Mouse (Mus musculus) heart, adult 2 months (tissue): ENCODE results near the gene Cyp4f18. TPM values are rescaled to one million over a fixed set of nuclear protein-coding genes. Genes with fewer than 3 reads are reported as not detected.

Experiments used
- DNase-seq, 2 experiments: peaks; one replicate each; pipeline ENCODE4 v3.0.0; 2021
- H3K27ac ChIP-seq: fragments of 200-600 bp; 2 replicates; pipeline ENCODE4 v1.8.1; 2022
- H3K27me3 ChIP-seq: fragments of 200-500 bp; 2 replicates; pipeline ENCODE4 v1.6.1; 2012; ENCODE audit warnings: mild to moderate bottlenecking, low read length, inconsistent platforms, mixed read lengths; ENCODE audit not compliant: control insufficient read depth, insufficient read depth
- H3K36me3 ChIP-seq: fragments of 200-500 bp; 2 replicates; pipeline ENCODE4 v1.6.1; 2012; ENCODE audit warnings: low read length, inconsistent platforms; ENCODE audit not compliant: control insufficient read depth, insufficient read depth
- H3K4me1 ChIP-seq: fragments of 200-500 bp; 2 replicates; pipeline ENCODE4 v1.6.1; 2011; ENCODE audit warnings: low read length; ENCODE audit not compliant: control insufficient read depth, insufficient read depth
- H3K4me3 ChIP-seq: fragments of 200-600 bp; 2 replicates; pipeline ENCODE4 v1.8.1; 2022
- H3K79me2 ChIP-seq: fragments of 200-500 bp; replicated peaks from 2 replicates; pipeline ENCODE4 v1.6.1; 2012; ENCODE audit warnings: mild to moderate bottlenecking, inconsistent platforms, low read length, moderate library complexity, mixed read lengths; ENCODE audit not compliant: control insufficient read depth, insufficient read depth
- H3K9ac ChIP-seq: fragments of 200-500 bp; 2 replicates; pipeline ENCODE4 v1.6.1; 2012; ENCODE audit warnings: low read depth, mild to moderate bottlenecking, control low read depth, inconsistent platforms, low read length, mixed read lengths
- CTCF ChIP-seq: fragments of 200-600 bp; IDR thresholded peaks from 2 replicates; pipeline ENCODE4 v1.8.1; 2022; ENCODE audit warnings: antibody characterized with exemption, mild to moderate bottlenecking, moderate library complexity
- EP300 ChIP-seq: fragments of 200-500 bp; IDR thresholded peaks from 2 replicates; pipeline ENCODE4 v1.6.1; 2011; ENCODE audit warnings: low read depth, low read length, control low read depth; ENCODE audit not compliant: insufficient read depth
- POLR2A ChIP-seq: fragments of 200-500 bp; IDR thresholded peaks from 2 replicates; pipeline ENCODE4 v1.6.1; 2011; ENCODE audit warnings: mild to moderate bottlenecking, low read depth, low read length, control low read depth; ENCODE audit not compliant: insufficient read depth
- WGBS: fragments of 180-500 bp; shearing (Covaris S2); methylation state at CpG from one replicate; pipeline ENCODE4 v1.1.7; 2018; 5-methylcytosine and 5-hydroxymethylcytosine counted together
- intact Hi-C: fragments of 180-260 bp; cut with DNase I; formaldehyde crosslinking; loops from one replicate; pipeline ENCODE4 v1.15.1; 2025
- polyA plus RNA-seq: library from polyadenylated mRNA; depleted of rRNA; stranded (reverse); fragments of >200 nt; gene quantifications from 2 replicates; pipeline ENCODE4 v1.2.3, GENCODE M21; 2012
- total RNA-seq, 2 experiments: library from RNA; stranded (reverse); gene quantifications; 2 replicates each; pipeline ENCODE4 v1.2.3; 2021

Gene Cyp4f18
- total and polyA plus RNA-seq, 3 experiments, result 1.2 to 5.2 (median 1.4) TPM

- no peaks in the 10 kb centered on the region for H3K27me3 ChIP-seq
- H3K9ac ChIP-seq, result no peak overlapping the region
- peaks cover 4% of the 10 kb centered on the region for H3K36me3 ChIP-seq
- no peak for TF ChIP-seq EP300
- no peak for TF ChIP-seq CTCF
- TF ChIP-seq POLR2A, result no peak
- no peak for DNase-seq
- H3K4me3 ChIP-seq, result no peak overlapping the region
- H3K79me2 ChIP-seq, result peaks cover 1% of the 10 kb centered on the region; the same call in 1 of the 2 replicates
- 88% methylated on average over 6 of the region's 6 CpGs for WGBS
- intact Hi-C loops, result no loop called here
- H3K4me1 ChIP-seq, result no peaks in the 10 kb centered on the region
- no peak overlapping the region for H3K27ac ChIP-seq
Observed at GRCm38 (mm10) chr8:71968636-71969035, 40.8 kb downstream of the Cyp4f18 start.

- no peak for TF ChIP-seq POLR2A
- no peak for TF ChIP-seq CTCF
- no peak for TF ChIP-seq EP300
Observed at GRCm38 (mm10) chr8:71968100-71968499, 41.3 kb downstream of the Cyp4f18 start.

DNA sequence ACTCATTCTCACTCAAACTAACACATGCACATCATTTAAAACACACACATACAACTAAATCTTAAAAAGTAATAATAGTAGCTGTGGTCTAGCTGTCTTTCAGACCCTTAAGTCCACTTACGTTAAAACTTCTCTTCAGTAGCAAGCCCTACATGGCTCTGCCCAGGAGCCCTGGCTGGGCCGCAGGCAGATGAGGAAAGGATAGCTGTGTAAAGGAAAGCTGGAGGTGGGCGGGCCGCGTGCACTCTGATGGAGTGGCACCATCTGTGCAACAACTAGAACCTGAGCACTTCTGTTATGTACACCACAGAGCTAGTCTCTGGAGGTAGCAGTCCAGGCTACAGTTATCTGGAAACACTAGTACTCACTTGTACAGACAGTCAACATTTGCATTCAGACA, 42.2 kb downstream of the Cyp4f18 start:
- no peak overlapping the region for H3K27ac ChIP-seq
- intact Hi-C loops, result no loop called here
- 97% methylated on average over 5 of the region's 5 CpGs for WGBS
- TF ChIP-seq EP300, result no peak
- TF ChIP-seq CTCF, result no peak
- TF ChIP-seq POLR2A, result no peak
- no peak overlapping the region for H3K9ac ChIP-seq
- no peak for DNase-seq
- no peaks in the 10 kb centered on the region for H3K4me1 ChIP-seq
- peaks cover 1% of the 10 kb centered on the region; the same call in 1 of the 2 replicates for H3K79me2 ChIP-seq
- H3K27me3 ChIP-seq, result no peaks in the 10 kb centered on the region
- H3K4me3 ChIP-seq, result no peak overlapping the region
- peaks cover 5% of the 10 kb centered on the region for H3K36me3 ChIP-seq

More at GRCm38 (mm10) chr8:71968100-71968499, 41.3 kb downstream of the Cyp4f18 start:
- H3K9ac ChIP-seq, result no peak overlapping the region
- peaks cover 1% of the 10 kb centered on the region; the same call in 1 of the 2 replicates for H3K79me2 ChIP-seq
- H3K36me3 ChIP-seq, result peaks cover 5% of the 10 kb centered on the region
- WGBS, result 89% methylated on average over 6 of the region's 6 CpGs
- no peak overlapping the region for H3K4me3 ChIP-seq
- intact Hi-C loops, result no loop called here
- no peaks in the 10 kb centered on the region for H3K4me1 ChIP-seq
- H3K27me3 ChIP-seq, result no peaks in the 10 kb centered on the region
- DNase-seq, result no peak
- no peak overlapping the region for H3K27ac ChIP-seq

DNA sequence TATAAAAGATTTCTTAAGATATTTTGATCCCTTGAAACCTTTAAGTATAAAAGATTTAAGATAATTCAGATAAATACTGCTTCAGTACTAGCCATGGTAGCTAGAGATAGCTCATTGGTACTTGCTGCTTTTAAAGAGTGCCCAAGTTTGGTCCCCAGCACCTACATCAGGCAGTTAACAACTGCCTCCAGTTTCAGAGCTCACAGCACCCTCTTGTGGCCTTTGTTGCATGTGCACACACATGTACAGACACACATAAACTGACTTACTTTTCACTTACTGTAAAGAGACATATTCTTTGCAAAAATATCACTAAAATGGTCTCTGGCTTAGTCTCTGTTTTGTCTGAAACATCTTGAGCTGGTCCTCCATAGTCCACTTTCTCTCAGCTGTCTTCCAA, 43.0 kb downstream of the Cyp4f18 start:
- Histone ChIP-seq H3K4me3 (no peak overlapping the region), H3K36me3 (peaks cover 5% of the 10 kb centered on the region)
- intact Hi-C loops, result no loop called here

GRCm38 (mm10) chr8:71965166-71965565, 44.3 kb downstream of the Cyp4f18 start:
- peaks cover 5% of the 10 kb centered on the region for H3K36me3 ChIP-seq
- H3K27ac ChIP-seq, result no peak overlapping the region
- TF ChIP-seq CTCF, result no peak
- no peak for TF ChIP-seq EP300
- no peak for TF ChIP-seq POLR2A
- 81% methylated on average over 2 of the region's 2 CpGs for WGBS
- no peak for DNase-seq
- peaks cover 5% of the 10 kb centered on the region for H3K79me2 ChIP-seq
- intact Hi-C loops, result no loop called here
- H3K4me1 ChIP-seq, result no peaks in the 10 kb centered on the region
- no peaks in the 10 kb centered on the region for H3K27me3 ChIP-seq
- no peak overlapping the region for H3K4me3 ChIP-seq
- H3K9ac ChIP-seq, result no peak overlapping the region

More for the DNA sequence above, 43.0 kb downstream of the Cyp4f18 start:
- Histone ChIP-seq H3K79me2 (peaks cover 1% of the 10 kb centered on the region; the same call in 1 of the 2 replicates), H3K27me3 (no peaks in the 10 kb centered on the region), H3K4me1 (no peaks in the 10 kb centered on the region), H3K27ac (no peak overlapping the region), H3K9ac (no peak overlapping the region)
- TF ChIP-seq CTCF, result peak; percentile 25; the same call in 1 of the 2 replicates
- no peak for TF ChIP-seq POLR2A
- DNase-seq, result no peak

GRCm38 (mm10) chr8:71964051-71964450, 45.4 kb downstream of the Cyp4f18 start:
- no peak for TF ChIP-seq POLR2A
- TF ChIP-seq EP300, result no peak
- TF ChIP-seq CTCF, result no peak
- intact Hi-C loops, result no loop called here
- no peak overlapping the region for H3K4me3 ChIP-seq
- H3K36me3 ChIP-seq, result peaks cover 3% of the 10 kb centered on the region
- no peak overlapping the region for H3K27ac ChIP-seq
- H3K4me1 ChIP-seq, result no peaks in the 10 kb centered on the region
- 66% methylated on average over 3 of the region's 3 CpGs for WGBS
- no peak overlapping the region for H3K9ac ChIP-seq
- peaks cover 5% of the 10 kb centered on the region for H3K79me2 ChIP-seq
- no peak for DNase-seq
- no peaks in the 10 kb centered on the region for H3K27me3 ChIP-seq
